Mouse (Mus musculus) kidney, adult 18-20 months (tissue): ENCODE measurements around the gene Dnajc27.

ENCODE experiments used
- DNase-seq: peaks from one replicate; pipeline ENCODE4 v3.0.0; 2021

Gene Dnajc27

DNA sequence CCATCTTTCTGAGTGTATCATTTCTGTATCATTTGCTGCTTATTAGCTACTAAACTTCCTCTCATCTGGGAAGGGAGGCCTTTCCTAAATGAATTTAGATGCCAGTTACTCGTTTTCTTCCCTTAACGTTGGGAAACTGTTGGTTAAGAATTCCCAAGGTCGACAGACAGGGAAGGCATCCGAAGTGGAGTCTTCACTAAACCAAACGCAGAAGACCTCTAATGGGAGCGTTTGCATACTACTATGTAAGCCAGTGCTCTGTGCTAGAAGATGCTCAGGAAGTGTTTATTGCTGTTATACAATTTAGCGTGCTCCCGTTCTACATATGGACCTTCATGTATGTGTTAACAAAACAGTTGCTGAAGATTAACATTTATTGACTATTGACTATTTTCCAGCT is 1.1 kb downstream of the Dnajc27 start:
- no peak for DNase-seq

GRCm38 (mm10) chr12:4107383-4107782 is 25.0 kb downstream of the Dnajc27 start:
- DNase-seq = peak; percentile 53

DNA sequence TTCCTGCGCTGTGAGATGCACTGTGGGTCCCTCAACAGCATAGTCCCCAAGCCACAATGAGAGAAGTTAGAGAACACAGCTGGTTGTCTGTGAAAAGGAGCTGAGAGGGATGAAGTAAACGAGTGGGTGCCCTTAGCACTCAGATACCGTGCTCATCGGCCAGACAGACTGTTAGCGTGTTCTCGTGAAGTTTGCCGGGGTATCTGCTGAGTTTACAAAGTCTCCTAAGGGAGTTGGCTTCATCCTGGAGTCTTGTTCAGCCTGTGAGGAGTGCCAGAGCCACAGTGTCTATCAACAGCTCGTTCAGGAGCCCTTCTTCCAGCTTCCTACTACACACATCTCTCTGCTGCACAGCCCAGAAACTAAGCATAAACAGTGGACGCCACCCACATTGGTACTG is 33.7 kb downstream of the Dnajc27 start:
- no peak for DNase-seq

- DNase-seq = no peak
Observed at GRCm38 (mm10) chr12:4117136-4117535, 34.8 kb downstream of the Dnajc27 start.

DNA sequence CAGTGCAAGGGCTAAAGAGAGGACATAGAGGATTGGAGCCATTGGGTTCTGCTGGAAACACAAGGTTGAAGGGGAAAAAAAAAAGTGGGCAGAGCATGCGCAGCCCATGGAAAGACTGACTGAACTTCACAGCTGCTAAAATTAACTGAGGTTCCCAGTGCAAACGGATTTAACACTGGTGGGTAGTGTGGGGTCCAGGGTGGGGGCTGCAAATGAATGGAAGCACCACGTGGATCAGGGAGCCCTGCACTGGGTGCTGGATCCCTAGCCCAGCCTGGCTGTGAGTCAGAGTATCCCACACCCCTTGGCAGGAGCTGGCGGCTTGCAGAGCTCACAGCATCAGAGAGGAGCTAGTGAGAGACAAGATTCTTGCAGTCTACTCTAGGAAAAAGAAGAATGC is 35.2 kb downstream of the Dnajc27 start:
- DNase-seq = no peak

GRCm38 (mm10) chr12:4127346-4127745 is 45.0 kb downstream of the Dnajc27 start:
- no peak for DNase-seq

DNA sequence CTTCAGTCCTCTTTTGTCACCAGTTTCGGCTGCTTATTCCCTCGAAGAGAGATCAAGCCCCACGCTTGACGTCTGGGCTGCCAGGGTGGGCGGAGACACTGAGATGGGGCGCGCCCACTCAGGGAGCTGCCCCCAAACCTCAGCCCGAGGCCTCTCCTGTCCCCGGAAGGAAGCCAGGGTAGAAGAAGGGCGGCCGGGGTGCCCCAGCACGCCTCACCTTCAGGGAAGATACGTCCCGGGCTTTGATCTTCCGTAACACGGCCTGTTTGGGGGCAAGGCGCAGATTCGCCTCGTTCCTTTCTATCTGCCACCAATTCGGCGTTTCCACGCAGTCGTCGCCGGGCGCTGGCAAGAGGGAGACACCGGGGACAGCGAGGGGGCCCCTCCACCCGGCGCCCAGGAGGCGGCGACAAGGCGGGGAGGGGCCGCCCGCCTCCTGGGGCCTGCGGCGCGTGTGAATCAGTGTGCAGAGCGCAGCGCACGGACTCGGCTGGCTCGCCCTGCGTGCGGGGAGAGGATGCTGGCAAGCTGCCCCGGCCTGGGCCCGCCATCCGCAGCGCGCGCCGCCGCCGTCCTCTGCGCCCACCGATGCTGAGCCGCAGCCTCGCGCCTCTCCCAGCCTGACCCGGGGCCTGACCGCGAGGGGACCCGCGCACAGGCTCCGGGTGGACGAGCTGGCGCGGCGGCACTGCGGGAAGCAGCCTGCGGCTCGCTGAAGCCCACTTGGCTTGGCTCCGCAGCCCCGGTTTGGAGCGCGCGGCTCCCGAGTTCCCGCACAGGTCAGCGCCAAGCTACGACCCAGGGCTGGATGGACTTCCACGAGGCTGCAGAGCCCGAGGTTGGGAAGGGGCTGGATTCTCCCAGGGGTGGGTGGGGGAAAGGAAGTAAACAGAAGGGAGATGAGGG is 50.8 kb downstream of the Dnajc27 start, which contains the start of gene Adcy3:
Gene Adcy3, plus strand, starts transcription at position 163 of the 906 bp plus-strand sequence.
- peak; percentile 25 for DNase-seq

- DNase-seq = no peak
Observed at GRCm38 (mm10) chr12:4133847-4134212, 51.4 kb downstream of the Dnajc27 start.

GRCm38 (mm10) chr12:4143179-4143578 is 60.8 kb downstream of the Dnajc27 start:
- DNase-seq = no peak

DNA sequence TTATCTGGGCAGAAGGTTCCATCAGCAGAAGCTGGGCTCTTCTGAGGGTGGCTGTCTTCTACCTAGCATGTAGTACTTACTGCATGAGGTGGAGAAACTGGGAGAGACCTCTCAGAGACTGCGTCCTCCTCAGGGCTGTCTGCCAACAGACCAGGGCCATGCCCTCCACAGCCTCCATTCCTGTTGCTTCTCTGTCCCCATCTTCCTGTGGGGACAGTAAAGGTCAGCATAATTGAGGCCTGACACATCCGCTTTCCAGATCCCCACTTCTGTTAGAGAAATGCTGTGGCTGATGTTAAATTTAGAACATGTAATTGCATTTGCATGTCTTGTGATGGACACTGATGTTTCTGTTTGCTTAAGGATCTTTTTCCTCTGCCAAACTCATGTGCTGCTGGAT is 68.6 kb downstream of the Dnajc27 start:
- DNase-seq = no peak

DNA sequence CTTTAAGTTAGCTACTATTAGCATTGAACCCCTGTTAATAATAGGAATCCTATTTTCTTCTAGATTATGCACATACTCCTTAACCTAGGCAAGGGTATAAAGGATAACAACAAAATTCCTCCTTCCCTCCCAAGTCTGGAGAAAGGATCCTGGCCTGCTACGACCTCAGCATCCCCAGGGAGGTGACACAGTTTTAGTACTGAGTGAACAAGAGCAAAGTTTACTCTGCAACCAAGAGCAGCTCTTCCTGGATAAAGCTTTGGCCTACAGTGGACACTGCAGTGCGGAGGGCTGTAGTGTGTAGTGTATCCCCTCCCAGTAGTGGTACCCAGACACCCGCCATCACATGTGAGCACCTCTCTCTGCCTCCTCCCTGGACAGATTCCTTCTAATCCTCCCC is 69.6 kb downstream of the Dnajc27 start:
- DNase-seq = no peak

- DNase-seq = no peak
Observed at GRCm38 (mm10) chr12:4157466-4157865, 75.1 kb downstream of the Dnajc27 start.

GRCm38 (mm10) chr12:4158179-4158578 is 75.8 kb downstream of the Dnajc27 start:
- no peak for DNase-seq

- no peak for DNase-seq
Observed at GRCm38 (mm10) chr12:4158868-4159632, 76.7 kb downstream of the Dnajc27 start.
